Mouse (Mus musculus): ENCODE measurements around the gene Cfb.

Gene Cfb

GRCm38 (mm10) chr17:34884704-34885103 is 22.4 kb upstream of the Cfb start:
- DNase-seq (ENCODE audit: low read depth, low spot score) = no peak

DNA sequence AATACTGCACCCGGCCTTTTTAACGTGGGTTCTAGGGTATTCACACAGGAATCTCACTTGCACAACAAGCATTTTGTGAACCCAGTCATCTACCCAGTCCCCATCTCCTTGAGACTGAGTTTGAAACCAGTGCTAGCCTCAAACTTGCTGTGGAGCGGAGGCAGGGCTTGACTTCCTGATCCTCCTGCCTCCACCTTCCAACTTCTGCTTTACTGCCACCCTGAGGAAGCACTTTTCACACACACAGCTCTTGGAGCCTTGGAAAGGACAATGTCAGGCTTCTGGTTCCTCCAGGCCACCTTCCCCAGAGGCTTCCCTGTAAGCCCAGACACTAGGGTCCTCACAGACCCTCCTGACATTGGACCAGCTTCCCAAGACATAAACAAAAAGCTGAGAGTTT is 21.0 kb upstream of the Cfb start:
- peak; percentile 12 for DNase-seq (ENCODE audit: low read depth, low spot score)

- no peak for DNase-seq (ENCODE audit: low read depth, low spot score)
Measured at GRCm38 (mm10) chr17:34881683-34882310, 19.5 kb upstream of the Cfb start, which contains the start of gene Gm20547. TSS of gene Gm20547 (minus strand) at chr17:34882042.

- DNase-seq (ENCODE audit: low read depth, low spot score) = no peak
Measured at GRCm38 (mm10) chr17:34881166-34881565, 18.8 kb upstream of the Cfb start.

DNA sequence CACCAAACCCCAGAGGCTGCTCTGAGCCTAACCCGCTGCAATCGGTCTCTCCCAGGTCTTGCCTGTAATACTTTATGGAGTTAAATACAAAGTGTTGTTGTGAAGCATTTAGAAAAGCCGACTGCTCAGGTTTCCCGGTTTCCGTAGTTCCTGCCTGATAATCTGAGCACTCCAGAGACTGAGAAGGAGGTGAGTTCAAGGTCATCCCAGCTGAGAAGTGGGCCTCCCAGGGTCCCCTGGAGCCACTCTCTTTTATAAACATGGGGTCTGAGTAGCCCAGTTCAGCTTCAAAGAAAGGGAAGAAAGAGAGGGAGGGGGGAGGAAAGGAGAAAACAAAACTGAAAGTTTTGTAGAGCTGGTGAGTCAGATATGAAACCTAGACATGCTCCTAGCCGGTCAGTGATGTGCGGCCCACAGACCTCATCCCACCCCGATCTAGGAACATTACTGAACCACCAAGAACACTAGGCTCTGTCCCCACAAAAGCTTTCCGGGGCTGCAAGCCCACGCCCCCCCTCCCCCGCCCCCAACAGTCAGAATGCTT is 17.1 kb upstream of the Cfb start, which contains the start of gene Zbtb12:
TSS of gene Zbtb12 (plus strand) at position 148 of the 544 bp plus-strand sequence.
- no peak for DNase-seq (ENCODE audit: low read depth, low spot score)

DNA sequence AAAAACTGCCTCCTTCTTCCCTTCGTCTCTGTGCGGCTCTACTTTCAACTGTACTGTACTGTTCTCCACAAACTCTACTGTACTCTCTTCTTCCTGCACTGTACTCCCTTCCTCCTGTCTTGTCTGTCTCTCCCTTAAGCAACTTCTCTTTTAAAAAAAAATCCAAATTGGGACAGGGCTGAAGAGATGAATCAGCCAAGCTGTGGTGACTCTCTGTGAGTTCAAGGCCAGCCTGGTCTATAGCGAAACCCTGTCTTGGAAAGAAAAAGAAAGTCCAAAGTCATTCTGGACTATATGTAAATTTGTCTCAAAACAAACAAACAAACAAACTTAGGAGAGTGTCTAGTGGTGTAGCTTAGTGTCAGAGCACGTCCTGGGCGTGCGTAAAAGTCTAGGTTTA is 12.0 kb upstream of the Cfb start:
- no peak for DNase-seq (ENCODE audit: low read depth, low spot score)

DNA sequence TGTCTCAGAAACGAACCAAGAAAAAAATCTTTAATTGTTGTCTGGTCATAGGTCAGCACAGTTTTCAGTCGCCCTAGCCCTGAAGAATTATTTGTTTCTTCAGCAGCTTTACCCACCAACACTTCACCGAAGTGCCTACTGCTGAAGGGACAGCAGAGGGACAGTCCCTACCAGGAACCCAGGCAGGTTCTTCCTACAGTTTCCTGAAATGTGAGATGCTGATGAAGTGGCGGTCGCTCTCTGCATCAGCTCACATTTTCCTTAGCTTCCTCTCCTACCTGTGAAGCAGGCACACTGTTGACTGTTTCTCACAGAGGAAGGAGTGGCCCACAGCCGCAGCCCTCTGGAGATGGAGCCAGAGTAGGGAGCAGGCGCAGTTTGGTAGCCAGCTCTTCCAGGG is 3.7 kb upstream of the Cfb start:
- no peak for DNase-seq (ENCODE audit: low read depth, low spot score)

DNA sequence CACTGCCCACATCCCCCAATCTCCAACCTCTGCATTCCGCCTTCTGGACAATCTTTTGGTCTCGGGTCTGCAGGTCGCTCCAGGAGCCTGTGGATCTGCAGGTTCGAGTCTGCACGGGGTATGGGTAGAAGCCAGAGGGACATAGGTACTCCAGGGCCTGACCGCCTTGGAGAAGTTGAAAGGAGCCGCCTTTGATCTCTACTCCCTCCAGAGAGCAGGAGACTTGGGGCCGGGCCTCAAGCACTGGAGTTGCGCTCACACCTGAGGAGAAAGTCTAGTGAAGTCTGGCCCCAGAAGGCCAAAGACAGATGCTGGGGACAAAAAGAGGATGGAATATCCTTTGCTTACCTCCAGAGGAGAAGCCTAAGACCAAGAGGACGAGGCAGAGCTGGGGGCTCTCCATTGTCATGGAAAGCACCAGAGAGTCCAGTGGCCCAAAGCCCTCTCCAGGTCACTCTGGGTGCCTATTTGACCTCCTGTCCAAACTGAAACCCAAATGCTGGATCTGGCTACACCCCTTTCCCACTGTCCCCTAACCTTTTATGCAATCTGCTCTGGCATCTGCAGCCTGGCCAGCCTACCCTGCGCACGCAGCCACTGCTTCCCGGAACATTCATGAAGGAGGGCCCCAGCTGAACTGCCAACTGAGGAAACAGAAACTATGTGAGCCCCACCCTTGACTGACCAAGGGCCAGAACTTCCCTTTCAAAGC is 458 bp downstream of the Cfb start:
- DNase-seq (ENCODE audit: low read depth, low spot score) = no peak

- no peak for DNase-seq (ENCODE audit: low read depth, low spot score)
Measured at GRCm38 (mm10) chr17:34860514-34860913, 1.8 kb downstream of the Cfb start.

GRCm38 (mm10) chr17:34858670-34859069 is 3.6 kb downstream of the Cfb start:
- no peak for DNase-seq (ENCODE audit: low read depth, low spot score)

- peak; percentile 42 for DNase-seq (ENCODE audit: low read depth, low spot score)
Measured at GRCm38 (mm10) chr17:34855825-34856224, 6.5 kb downstream of the Cfb start.

DNA sequence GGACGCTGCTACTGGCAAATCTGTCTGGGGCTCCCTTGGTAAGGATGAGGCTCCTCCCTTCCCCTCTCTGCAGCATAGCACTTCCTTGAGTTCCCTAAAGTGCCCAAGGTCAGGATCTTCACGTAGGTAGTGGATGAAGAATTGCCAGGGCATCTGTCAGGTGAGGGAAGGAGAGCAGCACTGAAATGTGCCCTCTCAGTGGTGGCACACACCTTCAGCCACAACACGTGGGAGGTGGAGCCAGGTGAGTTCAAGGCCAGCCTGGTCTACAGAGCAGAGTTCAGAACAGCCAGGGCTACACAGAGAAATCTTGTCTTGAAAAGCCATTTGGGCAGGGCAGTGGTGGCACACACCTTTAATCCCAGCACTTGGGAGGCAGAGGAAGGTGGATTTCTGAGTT is 7.6 kb downstream of the Cfb start:
- DNase-seq (ENCODE audit: low read depth, low spot score) = no peak

DNA sequence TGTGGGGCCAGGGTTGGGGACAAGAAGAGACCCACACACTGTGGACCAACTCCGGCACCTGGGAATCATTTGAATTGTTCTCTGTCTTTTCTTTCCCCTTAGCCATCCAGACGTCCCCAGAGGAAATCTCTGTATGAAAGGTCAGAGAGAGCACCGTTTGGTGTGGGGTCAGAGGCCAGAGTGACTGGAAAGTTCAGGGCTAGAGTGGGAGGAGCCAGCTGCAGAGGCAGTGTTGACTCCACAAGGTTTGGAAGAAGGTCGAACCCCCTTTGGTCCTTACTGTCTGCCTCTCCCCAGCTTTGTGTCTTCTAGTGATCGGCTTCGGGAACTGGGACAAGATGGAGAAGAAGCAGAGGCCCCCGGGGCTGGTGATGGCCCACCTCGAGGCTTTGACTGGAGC is 8.8 kb downstream of the Cfb start:
- no peak for DNase-seq (ENCODE audit: low read depth, low spot score)

DNA sequence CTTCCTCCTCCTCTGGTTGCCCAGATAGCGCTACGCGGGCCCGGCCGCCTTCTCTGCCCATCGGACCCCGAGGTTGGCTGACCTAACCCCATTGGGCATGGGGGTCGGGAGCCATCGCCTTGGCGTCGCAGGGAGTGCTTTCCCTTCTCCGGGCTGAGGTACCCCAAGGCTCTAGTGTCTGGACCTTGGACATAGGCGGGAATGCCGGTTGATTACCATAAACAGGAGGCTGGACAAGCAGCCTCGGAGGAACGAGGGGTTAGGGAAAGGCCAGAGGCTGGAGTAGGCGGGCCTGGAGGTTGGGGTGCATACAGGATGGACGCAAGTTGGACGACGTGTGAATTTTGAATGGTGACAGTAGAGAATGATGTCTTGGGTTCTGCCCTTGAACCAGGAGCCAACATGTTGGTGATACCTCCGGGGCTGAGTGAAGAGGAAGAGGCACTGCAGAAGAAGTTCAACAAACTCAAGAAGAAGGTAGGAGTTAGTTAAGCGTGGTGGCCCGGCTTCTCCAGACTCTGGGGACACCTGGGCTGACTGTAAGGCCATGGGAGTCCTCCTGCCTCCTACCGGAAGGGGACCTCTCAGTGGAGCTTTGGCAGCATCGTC is 11.7 kb downstream of the Cfb start:
- no peak for DNase-seq (ENCODE audit: low read depth, low spot score)

GRCm38 (mm10) chr17:34849722-34850516 is 12.4 kb downstream of the Cfb start, which contains the start of the genes Skiv2l and Nelfe:
TSS of gene Skiv2l (minus strand) at chr17:34850210.
TSS of gene Nelfe (plus strand) at chr17:34850391.
- peak; percentile 99 for DNase-seq (ENCODE audit: low read depth, low spot score)

GRCm38 (mm10) chr17:34847615-34848014 is 14.7 kb downstream of the Cfb start:
- DNase-seq (ENCODE audit: low read depth, low spot score) = no peak

DNA sequence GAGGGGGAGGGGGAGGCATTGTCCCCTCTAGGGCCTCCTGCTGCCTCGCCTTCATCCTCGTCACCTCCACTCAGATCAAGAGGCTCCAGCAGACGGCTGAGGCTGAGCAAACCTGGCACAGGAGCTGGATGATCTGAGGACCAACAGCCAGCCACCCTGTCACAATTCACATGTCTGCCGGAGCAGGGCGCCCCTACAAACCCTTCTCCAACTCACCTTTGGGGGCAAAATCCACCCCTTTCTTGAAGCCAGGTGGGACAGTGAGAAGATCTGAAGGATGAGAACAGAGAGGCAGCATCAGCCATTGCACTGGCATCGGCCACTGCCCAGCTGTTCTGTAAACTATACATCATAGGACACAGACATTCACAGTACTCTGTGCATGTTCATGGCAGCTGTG is 15.1 kb downstream of the Cfb start:
- no peak for DNase-seq (ENCODE audit: low read depth, low spot score)

- DNase-seq (ENCODE audit: low read depth, low spot score) = no peak
Measured at GRCm38 (mm10) chr17:34844884-34845283, 17.4 kb downstream of the Cfb start.

DNA sequence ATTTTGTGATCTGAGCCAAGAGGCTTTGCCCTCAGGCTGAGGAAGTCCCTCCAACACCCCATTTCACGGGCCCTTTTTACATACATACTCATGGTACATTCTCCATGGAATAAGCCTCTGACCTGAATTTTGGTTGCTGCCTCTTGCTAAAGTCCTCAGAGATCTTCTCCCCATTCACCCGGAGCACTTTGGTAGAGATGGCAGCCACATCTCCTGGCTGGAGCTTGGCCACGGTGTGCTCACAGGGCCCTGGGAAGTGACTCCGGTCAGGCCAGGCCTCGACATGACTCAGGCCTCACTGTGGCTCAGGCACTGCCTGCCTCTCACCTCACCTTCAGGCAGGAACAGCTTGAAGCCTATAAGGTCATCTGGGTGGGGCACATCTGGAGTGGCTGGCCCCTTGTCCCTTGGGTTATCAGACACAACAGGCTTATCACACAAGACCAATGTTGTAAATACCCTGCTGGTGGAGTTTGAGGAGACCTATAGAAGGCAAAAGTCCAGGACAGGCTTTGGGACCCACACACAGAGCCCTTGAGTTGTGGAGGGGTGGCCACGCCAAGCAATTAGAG is 21.5 kb downstream of the Cfb start:
- DNase-seq (ENCODE audit: low read depth, low spot score) = no peak

DNA sequence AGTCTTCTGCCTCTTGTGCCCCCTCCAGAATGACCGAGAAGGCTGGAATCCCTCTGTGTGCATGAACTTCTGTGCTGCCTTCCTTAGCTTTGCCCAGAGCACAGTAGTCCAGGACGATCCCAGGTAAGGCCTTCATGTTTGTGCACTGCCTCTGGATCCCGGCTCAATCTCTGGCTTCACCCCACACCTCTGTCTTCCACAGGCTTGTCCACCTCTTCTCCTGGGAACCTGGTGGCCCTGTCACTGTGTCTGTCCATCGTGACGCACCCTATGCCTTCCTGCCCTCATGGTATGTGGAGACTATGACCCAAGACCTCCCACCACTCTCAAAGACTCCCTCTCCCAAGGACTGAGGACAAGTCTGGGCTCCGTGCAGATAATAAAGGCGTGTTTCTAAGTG is 23.5 kb downstream of the Cfb start:
- no peak for DNase-seq (ENCODE audit: low read depth, low spot score)

All from brain, adult 2 months (tissue).